ENCODE assay signal across 8 mouse cellular contexts in the genomic region with DNA sequence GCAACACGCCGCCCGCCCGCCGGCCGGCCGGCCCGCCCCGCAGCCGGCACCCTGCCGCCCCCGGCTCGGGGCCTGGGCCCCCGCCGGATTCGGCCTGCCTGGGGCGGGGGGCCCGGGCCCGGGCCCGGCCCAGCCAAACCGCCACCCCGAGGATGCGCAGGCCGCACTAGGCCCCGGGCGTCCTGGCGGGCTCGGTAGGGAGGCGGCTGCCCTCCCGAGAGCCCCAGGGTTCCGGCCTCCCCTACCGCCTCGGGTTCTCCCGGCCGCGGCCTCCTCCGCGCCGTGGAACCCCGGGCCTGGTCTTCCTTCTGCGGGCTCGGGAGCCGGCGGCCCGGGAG. TPM values are rescaled to one million over a fixed set of nuclear protein-coding genes. Genes with fewer than 3 reads are reported as not detected.
DNase-seq lines count a peak whose midpoint lies in the region; ATAC-seq and TF ChIP-seq lines count a peak whose summit lies in the region.

No protein-coding gene starts in this region.

- no peaks in the 10 kb centered on the region for H3K9me3 ChIP-seq in forebrain, embryonic 12.5 days
- H3K9me3 ChIP-seq in liver, embryonic 15.5 days (replicated peaks) = no peaks in the 10 kb centered on the region

- TF ChIP-seq CTCF in C2C12 (IDR thresholded peaks at IDR 0.05; ENCODE audit: control insufficient read depth, insufficient read depth, insufficient read length) = no peak

- H3K27ac ChIP-seq in forebrain, embryonic 12.5 days = peak overlapping the region; percentile 100
- peak overlapping the region; percentile 97 for H3K27ac ChIP-seq in liver, embryonic 15.5 days (replicated peaks)

- peak overlapping the region; percentile 100 for H3K9ac ChIP-seq in forebrain, embryonic 12.5 days
- H3K9ac ChIP-seq in liver, embryonic 15.5 days = peak overlapping the region; percentile 97

- peaks cover 52% of the 10 kb centered on the region for H3K79me2 ChIP-seq in C2C12 (ENCODE audit: control insufficient read depth, insufficient read depth)

- no peaks in the 10 kb centered on the region for H3K36me3 ChIP-seq in C2C12 (ENCODE audit: control insufficient read depth, insufficient read depth)
- H3K36me3 ChIP-seq in forebrain, embryonic 12.5 days (replicated peaks) = no peaks in the 10 kb centered on the region
- H3K36me3 ChIP-seq in liver, embryonic 15.5 days (replicated peaks) = no peaks in the 10 kb centered on the region; the same call in 1 of the 2 replicates

- H3ac ChIP-seq in C2C12 (ENCODE audit: control insufficient read depth, insufficient read length, low read depth) = peak overlapping the region; percentile 79

- peak; percentile 49 for ATAC-seq in cerebellum, adult (ENCODE audit: insufficient number of reproducible peaks, low FRiP score, low TSS enrichment)
- ATAC-seq in forebrain, embryonic 12.5 days (ENCODE audit: low FRiP score) = no peak
- ATAC-seq in liver, embryonic 15.5 days (ENCODE audit: insufficient read depth) = peak; percentile 76; the same call in 1 of the 2 replicates

- H3K27me3 ChIP-seq in C2C12 (ENCODE audit: control insufficient read depth, insufficient read depth, insufficient read length) = no peaks in the 10 kb centered on the region
- H3K27me3 ChIP-seq in forebrain, embryonic 12.5 days = no peaks in the 10 kb centered on the region
- H3K27me3 ChIP-seq in liver, embryonic 15.5 days = no peaks in the 10 kb centered on the region

- H3K79me3 ChIP-seq in C2C12 (ENCODE audit: low read depth) = peaks cover 46% of the 10 kb centered on the region

- no peak for DNase-seq in cerebellum, adult 18-20 months
- DNase-seq in embryo, embryonic 10 days (ENCODE audit: low spot score) = no peak
- no peak for DNase-seq in cerebellum, adult 9-10 months
- DNase-seq in layer of hippocampus, adult 9-11 months = no peak

- H3K4me3 ChIP-seq in C2C12 (ENCODE audit: insufficient read depth, poor library complexity, severe bottlenecking) = peak overlapping the region; percentile 78
- peak overlapping the region; percentile 99 for H3K4me3 ChIP-seq in forebrain, embryonic 12.5 days (replicated peaks)
- H3K4me3 ChIP-seq in liver, embryonic 15.5 days (replicated peaks) = peak overlapping the region; percentile 89

- under 1% methylated on average over 45 of the region's 45 CpGs for WGBS in forebrain, embryonic 12.5 days
- WGBS in liver, embryonic 15.5 days (ENCODE audit: insufficient replicate concordance) = under 1% methylated on average over 44 of the region's 45 CpGs

- H3K4me2 ChIP-seq in forebrain, embryonic 12.5 days = peak overlapping the region; percentile 75
- peak overlapping the region; percentile 82 for H3K4me2 ChIP-seq in liver, embryonic 15.5 days

- peaks cover 34% of the 10 kb centered on the region for H3K4me1 ChIP-seq in forebrain, embryonic 12.5 days
- peaks cover 49% of the 10 kb centered on the region for H3K4me1 ChIP-seq in liver, embryonic 15.5 days (replicated peaks)

TF ChIP-seq in C2C12, 6 proteins besides CTCF, POLR2A, EP300 and RAD21:
- no peak for TF ChIP-seq MAX (IDR thresholded peaks at IDR 0.05)
- TF ChIP-seq FOSL1 (IDR thresholded peaks at IDR 0.05; ENCODE audit: insufficient read depth, low read length, poor library complexity, severe bottlenecking) = no peak
- TF ChIP-seq MYOG (IDR thresholded peaks at IDR 0.05; ENCODE audit: control insufficient read depth, extremely low read depth, insufficient read length) = no peak
- TF ChIP-seq USF1 (IDR thresholded peaks at IDR 0.05; ENCODE audit: low read depth) = no peak
- TF ChIP-seq CEBPB (IDR thresholded peaks at IDR 0.05; ENCODE audit: low read depth) = no peak
- TF ChIP-seq MYOD1 (IDR thresholded peaks at IDR 0.05; ENCODE audit: control insufficient read depth, insufficient read length, low read depth) = no peak

RNA-seq across cellular contexts. Expression of a gene that starts 0.3 kb away (rescaled TPM):
- 33.7 TPM for polyA plus RNA-seq in C2C12 (2012; fragmentation: generic; extraction: Trizol)
- 82.4 and 83.4 TPM in 2 replicates for polyA plus RNA-seq in forebrain, embryonic 12.5 days (2016; fragmentation: Nextera tagmentation; extraction: Ambion mirVana)
- 39.0 and 39.3 TPM in 2 replicates for polyA plus RNA-seq in liver, embryonic 15.5 days (2015; fragmentation: Nextera tagmentation; extraction: Ambion mirVana)
